Mouse (Mus musculus): Measurements from ENCODE around the gene Plekhm1.
A peak's percentile ranks its signal among the peaks of the same experiment; 100 is the strongest.
"Not testable (repeated sequence)": the region's sequence is repeated elsewhere in the genome, so short reads cannot be mapped to it uniquely, and the experiment has no call there.

Gene Plekhm1

DNA sequence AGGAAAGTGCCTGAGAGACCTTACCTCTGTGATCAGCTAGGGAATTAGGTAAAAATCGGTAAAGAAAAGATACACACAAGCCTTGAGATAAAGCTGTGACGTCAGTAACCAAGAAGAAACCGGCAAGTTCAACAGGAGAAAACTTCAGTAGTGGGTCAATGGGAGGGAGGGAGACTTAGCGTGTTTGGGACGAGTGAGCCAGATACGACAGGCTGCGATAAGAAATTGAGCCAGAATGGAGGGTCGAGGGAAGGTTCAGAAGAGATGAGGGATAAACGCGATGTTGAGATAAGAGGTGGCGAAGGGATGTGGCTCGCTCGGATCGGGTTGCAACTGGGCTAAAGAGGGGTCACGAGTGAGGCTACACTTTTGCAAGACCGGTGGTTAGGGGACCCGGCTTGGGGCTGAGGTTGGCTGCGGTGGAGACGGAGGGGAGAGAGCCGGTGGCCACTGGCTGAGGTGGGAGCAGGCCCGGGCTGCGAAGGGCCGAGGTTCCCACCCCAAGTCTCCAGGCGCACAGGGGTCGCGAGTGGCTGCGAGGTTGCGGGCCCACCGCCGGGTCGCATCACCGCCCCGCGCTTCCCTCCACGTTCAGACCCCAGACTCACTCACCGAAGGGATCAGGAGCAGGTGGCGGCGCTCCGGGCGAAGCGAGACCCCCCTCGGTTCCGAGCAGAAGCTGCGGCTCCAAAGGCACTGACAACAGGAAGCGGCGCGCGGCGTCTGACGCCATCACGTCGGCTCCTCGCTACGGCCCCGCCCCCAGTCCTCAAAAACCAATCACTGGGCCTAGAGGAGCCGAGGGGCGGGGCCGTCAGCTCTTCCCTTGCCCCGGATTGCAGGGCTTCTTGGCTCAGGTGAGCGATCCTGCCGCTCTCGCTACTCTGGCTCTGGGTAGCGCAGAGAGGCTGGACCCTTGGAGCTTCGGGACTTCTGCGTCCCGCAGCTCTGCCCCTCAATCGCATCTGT, at the start of gene Plekhm1:
Gene Plekhm1, minus strand, starts transcription at position 707 of the 969 bp plus-strand sequence.
- DNase-seq = peak; percentile 99

GRCm38 (mm10) chr11:103451105-103451504, 38.6 kb upstream of the Plekhm1 start:
- DNase-seq = not testable (repeated sequence)

DNA sequence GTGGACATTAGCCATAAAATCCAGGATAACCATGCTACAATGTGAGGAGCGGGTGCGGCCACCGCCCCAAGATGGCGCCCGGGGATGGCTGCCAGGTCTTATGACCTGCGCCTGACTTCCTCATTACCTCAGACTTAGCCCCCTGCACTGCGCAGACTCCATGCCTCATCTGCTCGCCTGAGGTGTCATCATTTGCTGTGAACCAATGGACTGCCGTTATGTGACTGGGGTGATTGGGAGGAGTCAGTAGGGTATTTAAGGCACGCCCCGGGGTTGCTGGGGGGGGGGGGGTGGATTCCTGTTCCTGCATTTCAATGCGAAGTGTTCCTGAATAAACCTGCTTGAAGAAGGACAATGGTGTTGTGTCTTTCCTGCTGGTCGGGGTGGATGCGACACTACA, 37.2 kb upstream of the Plekhm1 start:
- not testable (repeated sequence) for DNase-seq

DNA sequence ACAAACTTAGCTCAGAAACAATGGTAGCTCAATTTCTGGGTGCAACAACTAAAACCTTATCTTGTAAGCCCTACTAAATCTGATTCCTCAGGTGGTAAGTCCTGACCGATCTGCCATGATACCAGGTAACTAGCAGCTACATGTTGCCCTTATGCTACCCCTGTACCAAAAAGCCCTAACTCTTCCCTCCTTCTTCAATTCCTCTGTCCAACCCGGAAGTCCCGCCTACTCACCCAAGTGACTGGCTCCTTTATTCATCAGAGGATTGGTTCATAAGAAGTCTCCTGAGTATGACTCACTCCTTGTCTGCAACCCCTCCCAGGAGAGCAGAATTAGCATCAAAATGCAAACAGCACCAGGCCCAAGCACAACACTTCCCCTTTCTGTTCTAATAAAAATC, 31.2 kb upstream of the Plekhm1 start:
- peak; percentile 45 for DNase-seq

DNA sequence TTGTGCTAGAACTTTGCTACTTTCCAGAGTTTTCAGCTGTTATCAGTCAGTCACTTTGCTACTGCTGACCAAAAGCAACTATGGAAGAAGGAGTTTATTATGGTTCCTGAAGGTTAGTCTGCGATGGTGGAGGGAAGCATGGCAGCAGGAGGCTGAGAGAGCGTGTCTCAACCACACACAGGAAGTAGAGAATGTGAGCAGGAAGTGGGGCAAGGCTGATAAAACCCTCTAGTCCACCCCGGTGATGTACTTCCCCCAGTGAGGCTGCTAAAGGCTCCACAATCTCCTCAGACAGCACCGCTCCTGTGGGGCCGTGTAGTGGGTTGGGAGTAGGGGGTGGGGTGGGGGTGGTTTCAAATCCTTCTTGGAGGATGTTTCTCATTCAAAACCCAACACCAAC, 23.8 kb upstream of the Plekhm1 start:
- peak; percentile 10 for DNase-seq

- DNase-seq = no peak
Measured at GRCm38 (mm10) chr11:103425031-103425430, 12.5 kb upstream of the Plekhm1 start.

GRCm38 (mm10) chr11:103419667-103420066, 7.2 kb upstream of the Plekhm1 start:
- DNase-seq = no peak

DNA sequence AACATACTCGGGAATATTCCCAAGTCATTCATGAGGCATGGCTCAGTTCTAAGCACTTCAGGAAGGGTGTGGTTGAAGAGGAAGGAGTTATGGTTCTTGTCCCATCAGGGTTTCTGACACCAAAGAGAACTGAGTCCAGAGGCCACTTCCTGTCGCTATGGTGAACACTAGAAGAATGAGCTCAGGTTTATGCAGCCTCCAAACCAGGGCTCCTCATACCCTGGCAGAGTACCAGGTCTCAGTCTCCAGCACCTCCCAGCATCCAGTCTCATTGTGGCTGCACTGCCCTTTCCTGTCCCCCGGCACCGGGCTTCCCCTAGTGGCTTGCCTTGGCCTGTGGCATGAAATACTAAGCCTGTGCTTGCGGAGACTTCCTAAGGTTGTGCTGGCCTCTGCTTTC, 6.7 kb upstream of the Plekhm1 start:
- no peak for DNase-seq

DNA sequence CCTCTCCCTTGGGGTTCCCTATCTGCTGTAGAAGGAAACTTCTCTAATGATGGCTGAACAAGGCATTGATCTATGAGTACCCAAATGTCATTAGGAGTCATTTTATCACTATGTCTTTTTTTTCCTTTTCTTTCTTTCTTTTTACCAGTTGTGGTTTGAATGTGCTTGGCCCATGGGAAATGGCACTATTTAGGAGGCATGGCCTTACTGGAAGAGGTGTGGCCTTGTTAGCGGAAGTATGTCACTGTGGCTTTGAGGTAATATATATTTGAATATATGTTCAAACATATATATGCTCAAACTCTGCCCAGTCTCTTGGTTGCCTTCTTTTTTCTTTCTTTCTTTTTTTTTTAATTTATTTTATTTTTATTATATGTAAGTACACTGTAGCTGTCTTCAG, 1.0 kb upstream of the Plekhm1 start:
- DNase-seq = no peak

- peak; percentile 74 for DNase-seq
Measured at GRCm38 (mm10) chr11:103412950-103413423, 500 bp upstream of the Plekhm1 start.

DNA sequence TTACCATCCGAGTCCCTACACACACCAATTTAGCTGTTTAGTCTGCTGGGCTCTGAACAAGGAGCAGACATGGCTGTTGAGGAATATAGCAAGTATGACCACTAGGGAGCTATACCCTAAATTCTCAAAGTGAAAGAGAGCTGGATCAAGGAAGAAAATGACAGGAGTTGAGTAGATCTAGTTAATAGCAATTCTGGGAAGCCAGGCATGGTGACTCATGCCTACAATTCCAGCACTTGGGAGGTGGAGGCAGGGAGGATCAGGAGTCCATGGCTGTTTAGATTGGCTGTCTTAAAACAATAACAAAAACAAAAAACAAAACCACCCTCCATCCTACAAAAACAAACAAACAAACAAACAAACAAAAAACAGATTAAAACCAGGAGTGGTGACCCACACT, 1.2 kb downstream of the Plekhm1 start:
- no peak for DNase-seq

DNA sequence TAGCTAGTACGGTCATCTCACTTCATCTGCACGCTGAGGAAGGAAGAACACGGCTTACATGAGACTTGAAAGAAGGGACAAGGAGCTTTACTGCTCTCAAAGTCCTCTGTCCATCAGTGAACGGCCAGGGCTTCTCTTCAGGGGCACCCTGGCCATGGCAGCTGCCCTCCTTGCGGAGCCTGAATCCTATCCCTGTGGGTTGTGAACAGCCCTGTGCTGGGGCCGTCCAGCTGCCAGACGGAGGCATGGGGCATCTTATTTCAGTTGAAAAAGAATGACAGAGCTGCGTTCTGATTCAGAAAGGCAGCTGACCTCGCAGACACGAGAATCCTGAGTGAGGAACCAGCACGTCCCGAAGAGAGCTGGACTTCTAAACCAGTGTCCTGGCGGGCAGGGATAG, 3.6 kb downstream of the Plekhm1 start:
- no peak for DNase-seq

GRCm38 (mm10) chr11:103407136-103407535, 5.4 kb downstream of the Plekhm1 start:
- not testable (repeated sequence) for DNase-seq

DNA sequence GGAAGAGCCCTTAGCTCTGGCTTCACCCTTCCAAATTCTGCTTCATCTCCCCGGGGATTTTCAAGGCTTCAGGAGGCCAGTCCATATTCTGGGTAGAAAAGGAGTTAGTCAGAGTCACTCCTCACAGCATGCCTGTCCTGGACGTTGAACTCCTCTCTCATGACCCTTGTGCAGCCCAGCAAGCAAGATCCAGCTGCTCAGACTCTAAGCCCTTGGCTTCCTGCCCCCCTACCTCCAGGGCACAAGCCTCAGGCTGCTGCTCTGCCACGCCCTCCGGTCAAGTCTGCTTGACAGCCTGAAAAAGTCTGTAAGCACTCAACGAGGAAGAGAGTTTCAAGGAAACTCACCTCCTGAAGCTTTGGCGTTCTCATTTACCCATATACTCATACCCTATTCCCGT, 5.9 kb downstream of the Plekhm1 start:
- DNase-seq = peak; percentile 82

DNA sequence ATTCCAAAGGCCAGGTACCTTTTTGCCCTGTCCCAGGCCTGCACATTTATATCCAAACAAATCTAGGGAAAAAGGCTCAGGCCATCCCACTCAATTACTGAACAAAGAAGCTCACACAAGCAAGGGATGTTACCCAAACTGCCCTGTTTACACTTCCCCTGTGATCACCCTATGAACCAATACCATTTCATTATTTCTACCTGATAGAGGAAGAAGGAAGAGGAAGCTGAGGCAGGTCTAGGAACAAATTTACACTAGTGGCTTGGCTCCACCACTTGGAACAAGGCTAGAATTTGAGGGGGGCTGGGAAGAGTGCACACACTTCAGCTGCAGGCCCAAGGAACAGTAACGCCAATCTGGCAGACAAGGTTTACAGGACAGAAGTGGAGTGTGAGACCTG, 6.7 kb downstream of the Plekhm1 start:
- no peak for DNase-seq

DNA sequence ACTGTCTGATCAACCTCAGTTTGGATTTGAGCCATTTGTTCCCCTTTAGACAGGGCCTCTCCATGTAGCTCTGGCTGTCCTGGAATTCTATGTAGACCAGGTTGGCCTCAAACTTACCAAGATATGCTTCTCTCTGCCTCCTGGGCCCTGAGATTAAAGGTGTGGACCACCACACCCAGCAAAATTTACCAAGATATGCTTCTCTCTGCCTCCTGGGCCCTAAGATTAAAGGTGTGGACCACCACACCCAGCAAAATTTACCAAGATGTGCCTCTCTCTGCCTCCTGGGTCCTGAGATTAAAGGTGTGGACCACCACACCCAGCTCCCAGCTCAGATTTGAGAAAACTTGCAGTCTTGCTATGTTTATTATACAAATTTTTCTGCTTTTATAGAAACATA, 7.9 kb downstream of the Plekhm1 start:
- DNase-seq = no peak

- peak; percentile 61 for DNase-seq
Measured at GRCm38 (mm10) chr11:103403776-103404175, 8.7 kb downstream of the Plekhm1 start.

DNA sequence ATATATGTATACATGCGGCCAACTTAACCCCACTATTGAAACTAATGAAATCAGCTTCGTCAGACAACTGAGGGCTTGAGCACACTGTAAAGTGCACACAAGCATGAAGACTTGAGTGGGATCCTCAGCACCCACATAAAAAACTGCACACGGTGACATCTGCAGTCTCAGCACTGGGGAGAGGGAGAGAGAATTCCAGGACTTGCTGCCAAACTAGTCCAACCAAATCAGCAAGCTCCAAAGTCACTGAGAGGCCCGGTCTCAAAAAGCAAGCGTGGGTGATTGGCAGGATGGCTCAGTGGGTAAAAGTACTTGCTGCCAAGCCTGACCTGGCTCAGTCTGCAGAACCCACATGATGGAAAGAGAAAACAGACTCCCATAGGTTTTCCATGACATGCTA, 9.7 kb downstream of the Plekhm1 start:
- DNase-seq = no peak

DNA sequence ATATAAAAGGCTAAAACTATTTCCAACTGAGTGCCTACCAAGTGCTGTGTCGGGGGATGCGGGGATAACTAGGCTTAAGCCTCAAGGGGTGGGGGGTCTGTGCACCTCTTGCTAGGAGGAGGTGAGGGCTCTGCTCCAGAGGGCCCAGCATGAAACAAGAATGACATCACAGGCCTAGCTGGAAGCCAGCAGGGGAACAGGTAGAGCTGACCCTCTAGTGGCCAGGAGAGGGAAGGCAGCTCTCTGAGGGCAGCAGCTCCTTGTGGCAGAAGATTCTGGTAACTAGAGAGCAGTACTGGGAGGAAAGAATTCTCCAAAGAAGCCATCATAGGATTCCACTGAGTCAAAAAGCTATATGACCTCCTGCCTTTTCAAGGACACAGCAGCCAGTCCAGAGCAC, 10.3 kb downstream of the Plekhm1 start:
- peak; percentile 87 for DNase-seq

GRCm38 (mm10) chr11:103399986-103400385, 12.5 kb downstream of the Plekhm1 start:
- DNase-seq = peak; percentile 81

- DNase-seq = peak; percentile 77
Measured at GRCm38 (mm10) chr11:103399050-103399449, 13.4 kb downstream of the Plekhm1 start.

- no peak for DNase-seq
Measured at GRCm38 (mm10) chr11:103396682-103397081, 15.8 kb downstream of the Plekhm1 start.

DNA sequence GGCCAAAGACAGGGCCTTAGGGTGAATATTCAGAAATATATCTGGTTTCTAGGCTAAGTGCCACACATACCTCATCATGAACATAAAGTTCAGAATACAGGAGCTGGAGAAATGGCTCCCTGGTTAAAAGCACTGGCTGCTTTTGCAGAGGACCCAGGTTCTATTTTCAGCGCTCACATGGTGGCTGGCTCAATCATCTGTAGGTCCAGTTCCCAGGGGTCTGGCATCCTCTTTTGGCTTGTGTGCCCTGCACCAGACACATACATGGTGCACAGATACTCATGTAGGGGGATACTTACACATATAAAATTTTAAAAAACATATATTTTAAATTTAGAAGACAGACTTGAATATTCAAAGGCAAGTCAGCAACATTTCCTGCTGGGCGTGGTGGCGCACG, 16.3 kb downstream of the Plekhm1 start:
- no peak for DNase-seq

DNA sequence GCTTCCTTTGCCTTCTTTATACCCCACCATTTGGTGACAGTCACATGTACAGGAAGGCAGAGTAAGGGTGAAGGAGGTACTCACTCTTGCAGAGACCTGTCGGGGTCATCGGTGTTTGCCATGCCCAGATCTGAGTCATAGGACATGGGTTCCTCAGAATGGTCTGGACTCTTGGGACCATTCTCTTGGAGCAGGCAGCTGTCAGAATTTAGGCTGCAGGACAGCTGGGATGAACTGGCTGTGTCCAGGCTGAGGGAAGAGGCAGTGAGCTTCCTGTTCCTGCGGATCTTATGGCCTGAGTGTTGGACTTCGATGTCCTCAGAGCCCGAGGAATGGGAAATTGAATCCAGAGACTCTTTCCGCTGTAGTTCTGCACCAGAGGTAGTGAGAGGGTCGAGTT, 17.9 kb downstream of the Plekhm1 start:
- DNase-seq = no peak

DNA sequence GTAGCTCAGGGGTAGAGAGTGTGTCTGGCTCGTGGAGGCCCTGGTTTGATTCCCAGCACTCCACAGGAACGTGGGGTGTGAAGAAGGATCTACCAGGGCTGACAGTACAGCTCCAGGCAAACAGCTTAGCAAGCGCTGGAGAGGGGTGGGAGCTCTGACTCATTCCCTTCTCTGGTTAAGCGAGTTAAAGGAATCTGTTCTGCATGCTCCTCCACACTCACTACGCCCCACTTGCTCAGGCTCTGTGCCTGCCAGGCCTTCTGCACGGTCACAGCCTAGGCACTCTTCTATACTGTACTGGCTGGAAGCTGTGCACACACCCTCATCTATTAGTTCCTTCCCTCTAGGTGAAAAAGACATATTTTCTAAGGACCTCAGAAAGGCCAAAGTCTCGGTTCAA, 18.5 kb downstream of the Plekhm1 start:
- DNase-seq = no peak
